Mouse (Mus musculus): ENCODE results near the gene Acat3. TPM values are rescaled to one million over a fixed set of nuclear protein-coding genes. Genes with fewer than 3 reads are reported as not detected.

Gene Acat3
- total RNA-seq, 1 experiment from 2014 or later: 2.0 TPM

Other genes with a start within 250 kb of the Acat3 start
- 84.5 and 84.9 TPM in 2 replicates for gene Igf2r, start 170.9 kb downstream of the Acat3 start, total RNA-seq (2021)
- not detected in 2 replicates for gene Mas1, start 72.5 kb downstream of the Acat3 start, total RNA-seq (2021)
- not detected in 2 replicates for gene Mrgprh, start 64.6 kb downstream of the Acat3 start, total RNA-seq (2021)
- 4.8 and 6.0 TPM in 2 replicates for gene Pnldc1, start 30.4 kb downstream of the Acat3 start, total RNA-seq (2021)
- gene Tcp1, start 24.9 kb downstream of the Acat3 start, total RNA-seq (2021): 206 and 219 TPM in 2 replicates
- gene Mrpl18, start 24.3 kb downstream of the Acat3 start, total RNA-seq (2021): 63.0 and 72.7 TPM in 2 replicates
- 122 and 138 TPM in 2 replicates for gene Acat2, start 20.1 kb upstream of the Acat3 start, total RNA-seq (2021)
- 60.2 and 67.5 TPM in 2 replicates for gene Wtap, start 53.6 kb upstream of the Acat3 start, total RNA-seq (2021)
- gene Sod2, start 66.2 kb upstream of the Acat3 start, total RNA-seq (2021): 333 and 383 TPM in 2 replicates
- 0.49 TPM in 1 of 2 replicates, not detected in the other for gene Gpr31b, start 111.7 kb upstream of the Acat3 start, total RNA-seq (2021)
- 0.88 TPM in 1 of 2 replicates, not detected in the other for gene Tcp10b, start 120.5 kb upstream of the Acat3 start, total RNA-seq (2021)
- 1.2 and 1.8 TPM in 2 replicates for gene Unc93a, start 191.2 kb upstream of the Acat3 start, total RNA-seq (2021)